In genomic region chr7:109609565-109610345, GRCm38 (mm10) we compare ENCODE assay signal across 19 mouse cellular contexts.
DNase-seq lines count a peak whose midpoint lies in the region; ATAC-seq and TF ChIP-seq lines count a peak whose summit lies in the region.
"Had no signal": no experiment of that assay in that cellular context is flagged by ENCODE, and none has a peak within 500 bp of the region (broad histone marks: within the 10 kb centered on the region; RNA-seq: fewer than 3 reads in every experiment).

No protein-coding gene starts in this region.

- H3K27me3 ChIP-seq in lung, postnatal 0 days (replicated peaks; ENCODE audit: insufficient read depth, low read length) = no peaks in the 10 kb centered on the region
- no peaks in the 10 kb centered on the region for H3K27me3 ChIP-seq in limb, embryonic 15.5 days
- no peaks in the 10 kb centered on the region for H3K27me3 ChIP-seq in kidney, embryonic 15.5 days
- H3K27me3 ChIP-seq: heart, embryonic 12.5 days; intestine, embryonic 15.5 days; liver, embryonic 15.5 days had no signal

- H3K36me3 ChIP-seq in lung, postnatal 0 days (ENCODE audit: insufficient read depth, low read length) = no peaks in the 10 kb centered on the region
- no peaks in the 10 kb centered on the region for H3K36me3 ChIP-seq in limb, embryonic 15.5 days
- H3K36me3 ChIP-seq in kidney, embryonic 15.5 days = no peaks in the 10 kb centered on the region
- H3K36me3 ChIP-seq: heart, embryonic 12.5 days; intestine, embryonic 15.5 days; liver, embryonic 15.5 days had no signal

- no peak for TF ChIP-seq POLR2A in lung, adult 2 months (IDR thresholded peaks at IDR 0.05; ENCODE audit: borderline replicate concordance, extremely low read depth, low read depth, low read length)

- WGBS in lung, postnatal 0 days = 73% methylated on average over 6 of the region's 6 CpGs
- 51% methylated on average over 6 of the region's 6 CpGs for WGBS in lung, adult 2 months
- 54% methylated on average over 6 of the region's 6 CpGs for WGBS in limb, embryonic 15.5 days
- WGBS in kidney, embryonic 15.5 days = 68% methylated on average over 6 of the region's 6 CpGs

- H3K4me1 ChIP-seq in lung, postnatal 0 days (ENCODE audit: insufficient read depth, low read depth, low read length) = peaks cover 45% of the 10 kb centered on the region; the same call in 1 of the 2 replicates
- peaks cover 46% of the 10 kb centered on the region for H3K4me1 ChIP-seq in lung, adult 2 months (ENCODE audit: control insufficient read depth, insufficient read depth, low read length)
- H3K4me1 ChIP-seq in limb, embryonic 15.5 days = peaks cover 36% of the 10 kb centered on the region
- peaks cover 30% of the 10 kb centered on the region for H3K4me1 ChIP-seq in kidney, embryonic 15.5 days

- TF ChIP-seq EP300 in lung, postnatal 0 days (IDR thresholded peaks at IDR 0.05) = no peak

- intact Hi-C loops in heart, postnatal 10 days (cut with DNase I) = loop anchor here (5.0 kb wide), 1 partner anchor 32 kb away; no protein-coding TSS in a partner anchor

- H3K9ac ChIP-seq in lung, postnatal 0 days (replicated peaks; ENCODE audit: low read depth) = no peak overlapping the region
- H3K9ac ChIP-seq in limb, embryonic 15.5 days = no peak overlapping the region
- H3K9ac ChIP-seq in kidney, embryonic 15.5 days = no peak overlapping the region
- H3K9ac ChIP-seq: heart, embryonic 12.5 days; hindbrain, embryonic 14.5 days; intestine, embryonic 15.5 days; liver, embryonic 15.5 days had no signal

- DNase-seq in heart, adult 11 months = peak; percentile 64
- DNase-seq in heart, postnatal 10 days = no peak
- DNase-seq in lung, postnatal 0 days (ENCODE audit: low spot score) = peak; percentile 33
- DNase-seq in lung, adult 2 months = no peak
- peak; percentile 95 for DNase-seq in ZHBTc4 (ENCODE audit: low read depth, low spot score)
- no peak for DNase-seq in right cerebral cortex, adult 18-20 months
- DNase-seq: adrenal gland, adult 8-10 months; cerebellum, adult 11-12 months; cerebellum, postnatal 36 days; gastrocnemius, postnatal 10 days; kidney, postnatal 10 days; right cerebral cortex, postnatal 4 days had no signal

- H3K4me2 ChIP-seq in lung, postnatal 0 days (replicated peaks; ENCODE audit: low read depth, low read length) = no peak overlapping the region
- no peak overlapping the region for H3K4me2 ChIP-seq in limb, embryonic 15.5 days
- H3K4me2 ChIP-seq in kidney, embryonic 15.5 days = no peak overlapping the region
- H3K4me2 ChIP-seq: heart, embryonic 12.5 days; hindbrain, embryonic 14.5 days; intestine, embryonic 15.5 days; liver, embryonic 15.5 days had no signal

- no peaks in the 10 kb centered on the region for H3K9me3 ChIP-seq in lung, postnatal 0 days (ENCODE audit: low read length)
- no peaks in the 10 kb centered on the region for H3K9me3 ChIP-seq in limb, embryonic 15.5 days
- no peaks in the 10 kb centered on the region for H3K9me3 ChIP-seq in kidney, embryonic 15.5 days (replicated peaks)
- H3K9me3 ChIP-seq: heart, embryonic 12.5 days; intestine, embryonic 15.5 days; liver, embryonic 15.5 days had no signal

- H3K27ac ChIP-seq in lung, postnatal 0 days (ENCODE audit: low read length) = no peak overlapping the region
- H3K27ac ChIP-seq in limb, embryonic 15.5 days = peak overlapping the region; percentile 24; the same call in 1 of the 2 replicates
- H3K27ac ChIP-seq in kidney, embryonic 15.5 days = no peak overlapping the region
- H3K27ac ChIP-seq: hindbrain, embryonic 14.5 days; intestine, embryonic 15.5 days; left cerebral cortex, adult 2 months; liver, embryonic 15.5 days had no signal

- H3K4me3 ChIP-seq in lung, postnatal 0 days (ENCODE audit: low read depth, low read length) = no peak overlapping the region
- no peak overlapping the region for H3K4me3 ChIP-seq in lung, adult 2 months (replicated peaks; ENCODE audit: extremely low read depth, low read depth, low read length)
- H3K4me3 ChIP-seq in limb, embryonic 15.5 days = no peak overlapping the region
- no peak overlapping the region for H3K4me3 ChIP-seq in kidney, embryonic 15.5 days (replicated peaks)
- H3K4me3 ChIP-seq: heart, embryonic 12.5 days; intestine, embryonic 15.5 days; left cerebral cortex, adult 2 months; liver, embryonic 15.5 days had no signal

- no peak for TF ChIP-seq CTCF in lung, postnatal 0 days (IDR thresholded peaks at IDR 0.05)
- TF ChIP-seq CTCF in lung, adult 2 months (IDR thresholded peaks at IDR 0.05; ENCODE audit: insufficient read depth, low read length) = no peak

- ATAC-seq in lung, postnatal 0 days = no peak
- no peak for ATAC-seq in limb, embryonic 15.5 days (ENCODE audit: insufficient number of reproducible peaks, low FRiP score, low TSS enrichment, low read depth)
- no peak for ATAC-seq in kidney, embryonic 15.5 days (replicated peaks; ENCODE audit: low FRiP score)
- ATAC-seq: intestine, embryonic 15.5 days had no signal

Comparison
In these comparisons a context has a peak if more than half of its experiments do, and no peak if none do; other contexts are left out.
1. DNase-seq: peak in heart, adult 11 months (single experiment), lung, postnatal 0 days (single experiment) and ZHBTc4 (single experiment); none in heart, postnatal 10 days (0 of 2), lung, adult 2 months (single experiment) and right cerebral cortex, adult 18-20 months (single experiment).